Mouse (Mus musculus): Measurements from ENCODE around the gene Prkca. TPM values are rescaled to one million over a fixed set of nuclear protein-coding genes. Genes with fewer than 3 reads are reported as not detected.

Gene Prkca
- polyA plus RNA-seq, 1 experiment from 2014 or later, result 5.3 TPM

- peak; percentile 37; the same call in 1 of the 2 replicates for ATAC-seq
- 53% methylated on average over 12 of the region's 12 CpGs for WGBS
- Histone ChIP-seq H3K9ac (ENCODE audit: low read length) (no peak overlapping the region), H3K36me3 (ENCODE audit: control insufficient read depth, insufficient read depth, low read length) (no peaks in the 10 kb centered on the region), H3K9me3 (replicated peaks; ENCODE audit: control insufficient read depth, low read length) (no peaks in the 10 kb centered on the region), H3K27me3 (replicated peaks; ENCODE audit: control insufficient read depth, insufficient read depth, low read length) (no peaks in the 10 kb centered on the region), H3K4me1 (ENCODE audit: control insufficient read depth, insufficient read depth, low read length) (peaks cover 18% of the 10 kb centered on the region), H3K27ac (ENCODE audit: low read depth, low read length) (no peak overlapping the region), H3K4me3 (ENCODE audit: low read depth, low read length) (no peak overlapping the region), H3K4me2 (ENCODE audit: low read length) (no peak overlapping the region)
- no peak for DNase-seq (ENCODE audit: low spot score)
These were observed 75.1 kb downstream of the Prkca start for GRCm38 (mm10) chr11:108268421-108269322.

- Histone ChIP-seq H3K27me3 (replicated peaks; ENCODE audit: control insufficient read depth, insufficient read depth, low read length) (no peaks in the 10 kb centered on the region), H3K4me1 (ENCODE audit: control insufficient read depth, insufficient read depth, low read length) (peaks cover 18% of the 10 kb centered on the region), H3K36me3 (ENCODE audit: control insufficient read depth, insufficient read depth, low read length) (no peaks in the 10 kb centered on the region), H3K27ac (ENCODE audit: low read depth, low read length) (no peak overlapping the region), H3K9ac (ENCODE audit: low read length) (no peak overlapping the region), H3K4me2 (ENCODE audit: low read length) (no peak overlapping the region), H3K4me3 (ENCODE audit: low read depth, low read length) (no peak overlapping the region), H3K9me3 (replicated peaks; ENCODE audit: control insufficient read depth, low read length) (no peaks in the 10 kb centered on the region)
- WGBS, result 88% methylated on average over 7 of the region's 7 CpGs
- DNase-seq (ENCODE audit: low spot score) (no peak), ATAC-seq (no peak)
These were observed 75.9 kb downstream of the Prkca start for GRCm38 (mm10) chr11:108267825-108268224.

- H3K27ac ChIP-seq (ENCODE audit: low read depth, low read length), result no peak overlapping the region
- 67% methylated on average over 3 of the region's 3 CpGs for WGBS
- ATAC-seq (no peak), DNase-seq (ENCODE audit: low spot score) (peak; percentile 55)
- no peak overlapping the region for H3K4me2 ChIP-seq (ENCODE audit: low read length)
- no peaks in the 10 kb centered on the region for H3K27me3 ChIP-seq (replicated peaks; ENCODE audit: control insufficient read depth, insufficient read depth, low read length)
- peaks cover 18% of the 10 kb centered on the region for H3K4me1 ChIP-seq (ENCODE audit: control insufficient read depth, insufficient read depth, low read length)
- no peak overlapping the region for H3K4me3 ChIP-seq (ENCODE audit: low read depth, low read length)
- no peaks in the 10 kb centered on the region for H3K36me3 ChIP-seq (ENCODE audit: control insufficient read depth, insufficient read depth, low read length)
- no peaks in the 10 kb centered on the region for H3K9me3 ChIP-seq (replicated peaks; ENCODE audit: control insufficient read depth, low read length)
- H3K9ac ChIP-seq (ENCODE audit: low read length), result no peak overlapping the region
These were observed 76.7 kb downstream of the Prkca start for GRCm38 (mm10) chr11:108267066-108267465.

GRCm38 (mm10) chr11:108263868-108264267, 79.9 kb downstream of the Prkca start:
- peaks cover 5% of the 10 kb centered on the region for H3K4me1 ChIP-seq (ENCODE audit: control insufficient read depth, insufficient read depth, low read length)
- H3K27me3 ChIP-seq (replicated peaks; ENCODE audit: control insufficient read depth, insufficient read depth, low read length), result no peaks in the 10 kb centered on the region
- H3K9ac ChIP-seq (ENCODE audit: low read length), result no peak overlapping the region
- no peak for DNase-seq (ENCODE audit: low spot score)
- H3K4me3 ChIP-seq (ENCODE audit: low read depth, low read length), result no peak overlapping the region
- 93% methylated on average over 1 of the region's 1 CpGs for WGBS
- H3K27ac ChIP-seq (ENCODE audit: low read depth, low read length), result no peak overlapping the region
- no peak overlapping the region for H3K4me2 ChIP-seq (ENCODE audit: low read length)
- no peaks in the 10 kb centered on the region for H3K36me3 ChIP-seq (ENCODE audit: control insufficient read depth, insufficient read depth, low read length)
- no peak for ATAC-seq
- H3K9me3 ChIP-seq (replicated peaks; ENCODE audit: control insufficient read depth, low read length), result no peaks in the 10 kb centered on the region

DNA sequence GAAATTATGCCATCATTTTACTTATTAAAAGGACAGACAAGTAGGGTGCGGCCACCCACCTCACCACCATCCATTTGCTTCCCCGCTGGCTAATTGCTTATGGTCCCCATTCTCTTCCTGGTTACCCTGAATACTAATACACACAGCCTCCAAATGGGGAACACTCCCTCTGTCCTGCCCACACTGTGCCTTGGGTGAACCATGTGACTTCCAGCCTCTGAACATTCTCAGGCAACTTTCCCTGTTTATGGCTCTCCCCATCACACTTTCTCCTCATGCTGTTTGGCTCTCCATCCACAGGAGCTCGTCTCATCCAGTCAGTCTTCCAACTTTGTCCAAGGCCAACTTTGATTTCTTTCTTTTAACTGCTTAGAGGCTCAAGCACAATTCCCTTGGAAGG, 80.3 kb downstream of the Prkca start:
- Histone ChIP-seq H3K4me3 (ENCODE audit: low read depth, low read length) (no peak overlapping the region), H3K9me3 (replicated peaks; ENCODE audit: control insufficient read depth, low read length) (no peaks in the 10 kb centered on the region), H3K27ac (ENCODE audit: low read depth, low read length) (no peak overlapping the region), H3K36me3 (ENCODE audit: control insufficient read depth, insufficient read depth, low read length) (no peaks in the 10 kb centered on the region), H3K27me3 (replicated peaks; ENCODE audit: control insufficient read depth, insufficient read depth, low read length) (no peaks in the 10 kb centered on the region), H3K4me2 (ENCODE audit: low read length) (no peak overlapping the region), H3K4me1 (ENCODE audit: control insufficient read depth, insufficient read depth, low read length) (peaks cover under 1% of the 10 kb centered on the region), H3K9ac (ENCODE audit: low read length) (no peak overlapping the region)
- DNase-seq (ENCODE audit: low spot score) (no peak), ATAC-seq (no peak)
- 53% methylated on average over 3 of the region's 3 CpGs for WGBS

DNA sequence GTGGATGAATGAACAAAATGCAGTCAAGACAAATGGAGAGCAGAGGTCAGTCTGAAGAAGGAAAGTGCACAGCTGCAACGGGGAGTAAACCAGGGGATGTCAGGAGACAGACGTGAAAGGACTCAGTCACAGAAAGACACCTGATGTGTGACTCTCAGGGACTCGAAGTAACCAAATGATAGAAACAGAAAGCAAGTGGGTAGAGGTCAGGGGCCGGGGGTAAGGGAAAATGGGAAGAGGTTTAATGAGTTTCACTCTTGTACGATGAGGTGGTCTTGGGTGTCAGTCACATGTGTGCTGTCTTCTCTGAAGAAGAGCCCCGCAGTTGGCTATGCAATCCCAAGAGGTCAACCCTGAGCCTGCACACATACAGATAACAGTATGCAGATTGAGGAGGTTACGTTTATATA, 82.0 kb downstream of the Prkca start:
- ATAC-seq, result no peak
- Histone ChIP-seq H3K4me2 (ENCODE audit: low read length) (no peak overlapping the region), H3K4me1 (ENCODE audit: control insufficient read depth, insufficient read depth, low read length) (no peaks in the 10 kb centered on the region; the same call in none of the 2 replicates), H3K9ac (ENCODE audit: low read length) (no peak overlapping the region), H3K27me3 (replicated peaks; ENCODE audit: control insufficient read depth, insufficient read depth, low read length) (no peaks in the 10 kb centered on the region), H3K4me3 (ENCODE audit: low read depth, low read length) (no peak overlapping the region), H3K9me3 (replicated peaks; ENCODE audit: control insufficient read depth, low read length) (no peaks in the 10 kb centered on the region), H3K36me3 (ENCODE audit: control insufficient read depth, insufficient read depth, low read length) (no peaks in the 10 kb centered on the region), H3K27ac (ENCODE audit: low read depth, low read length) (no peak overlapping the region)
- WGBS, result 66% methylated on average over 7 of the region's 7 CpGs
- no peak for DNase-seq (ENCODE audit: low spot score)

GRCm38 (mm10) chr11:108260775-108261517, 82.8 kb downstream of the Prkca start:
- no peak for DNase-seq (ENCODE audit: low spot score)
- WGBS, result 60% methylated on average over 6 of the region's 6 CpGs
- Histone ChIP-seq H3K9me3 (replicated peaks; ENCODE audit: control insufficient read depth, low read length) (no peaks in the 10 kb centered on the region), H3K4me3 (ENCODE audit: low read depth, low read length) (no peak overlapping the region), H3K9ac (ENCODE audit: low read length) (no peak overlapping the region), H3K27ac (ENCODE audit: low read depth, low read length) (no peak overlapping the region), H3K36me3 (ENCODE audit: control insufficient read depth, insufficient read depth, low read length) (no peaks in the 10 kb centered on the region), H3K4me2 (ENCODE audit: low read length) (no peak overlapping the region), H3K4me1 (ENCODE audit: control insufficient read depth, insufficient read depth, low read length) (no peaks in the 10 kb centered on the region; the same call in none of the 2 replicates), H3K27me3 (replicated peaks; ENCODE audit: control insufficient read depth, insufficient read depth, low read length) (no peaks in the 10 kb centered on the region)
- no peak for ATAC-seq

- no peaks in the 10 kb centered on the region for H3K9me3 ChIP-seq (replicated peaks; ENCODE audit: control insufficient read depth, low read length)
- H3K9ac ChIP-seq (ENCODE audit: low read length), result no peak overlapping the region
- 72% methylated on average over 4 of the region's 4 CpGs for WGBS
- H3K4me3 ChIP-seq (ENCODE audit: low read depth, low read length), result no peak overlapping the region
- no peaks in the 10 kb centered on the region for H3K36me3 ChIP-seq (ENCODE audit: control insufficient read depth, insufficient read depth, low read length)
- no peaks in the 10 kb centered on the region for H3K27me3 ChIP-seq (replicated peaks; ENCODE audit: control insufficient read depth, insufficient read depth, low read length)
- no peaks in the 10 kb centered on the region; the same call in none of the 2 replicates for H3K4me1 ChIP-seq (ENCODE audit: control insufficient read depth, insufficient read depth, low read length)
- H3K4me2 ChIP-seq (ENCODE audit: low read length), result no peak overlapping the region
- ATAC-seq (no peak), DNase-seq (ENCODE audit: low spot score) (no peak)
- H3K27ac ChIP-seq (ENCODE audit: low read depth, low read length), result no peak overlapping the region
These were observed 84.3 kb downstream of the Prkca start for GRCm38 (mm10) chr11:108259391-108259790.
